Mouse (Mus musculus): ENCODE data around the gene Spert.

Spert gene

DNA sequence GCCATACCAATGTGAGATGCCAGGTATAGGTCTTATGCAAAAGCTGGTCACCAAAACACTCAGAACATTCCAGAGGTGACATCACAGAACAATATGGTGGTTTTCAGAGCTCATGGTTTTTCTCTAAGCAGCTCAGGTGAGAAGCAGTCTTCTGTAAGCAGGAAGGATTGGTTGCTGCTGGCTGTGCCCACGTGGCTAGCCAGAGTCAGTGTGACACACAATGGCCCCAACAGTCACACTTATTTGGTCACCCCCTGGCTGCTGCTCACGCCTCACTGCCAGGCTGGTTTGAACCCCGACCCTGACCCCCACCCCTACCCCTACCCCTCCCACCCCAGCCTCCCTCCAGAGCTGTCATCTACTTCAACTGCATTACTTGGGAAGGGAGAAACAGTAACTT is at the start of gene Spert:
TSS of gene Spert (minus strand) at position 139 of the 400 bp plus-strand sequence.
- in situ Hi-C loops (cut with MboI; ENCODE audit: low pct_unique_long_range_greater_than_20kb in 1 of 2, low sequenced_read_pairs in 2 of 2, unreplicated experiment in 1 of 2) = no loop called here

DNA sequence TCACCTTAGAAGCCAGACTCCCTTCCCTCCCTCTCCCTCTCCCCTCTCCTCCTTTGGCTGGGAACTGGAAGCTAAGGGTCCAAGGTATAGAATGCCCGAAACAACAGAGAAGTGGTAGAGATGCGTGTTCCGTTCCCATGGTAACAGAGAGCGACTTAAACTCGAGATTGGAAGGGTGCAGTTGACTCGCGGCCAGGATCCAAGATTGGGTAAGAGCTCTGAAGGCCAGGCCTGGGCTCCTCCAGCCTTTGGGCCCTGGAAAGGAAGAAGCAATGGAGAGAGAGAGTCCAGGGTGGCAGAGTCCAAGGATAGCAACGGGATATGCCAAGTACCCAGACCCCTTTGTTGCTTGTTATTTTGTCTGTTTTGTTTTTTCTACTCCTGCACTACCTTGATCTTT is 49.2 kb upstream of the Spert start, which contains the start of gene Erich6b:
TSS of gene Erich6b (plus strand) at position 180 of the 400 bp plus-strand sequence.
- in situ Hi-C loops (cut with MboI; ENCODE audit: low pct_unique_long_range_greater_than_20kb in 1 of 2, low sequenced_read_pairs in 2 of 2, unreplicated experiment in 1 of 2) = no loop called here

DNA sequence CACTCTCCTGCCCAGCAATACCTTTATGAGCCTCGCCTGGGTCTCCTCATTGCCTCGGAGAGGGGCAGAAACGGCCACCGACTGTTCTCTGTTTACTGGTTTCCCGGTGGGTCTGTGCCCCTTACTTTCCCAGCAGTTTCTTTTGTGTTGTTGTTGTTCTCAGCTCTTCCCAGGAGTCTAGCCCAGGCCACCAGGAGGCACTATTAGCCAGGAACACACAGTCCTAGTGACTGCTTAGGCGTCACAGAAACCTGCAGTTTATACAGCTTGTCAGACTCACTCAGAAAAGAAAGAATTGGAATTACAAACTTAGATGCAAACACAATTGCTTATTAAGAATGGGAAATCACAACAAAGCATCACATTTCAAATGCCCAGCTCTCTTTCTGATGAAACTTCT is 48.5 kb upstream of the Spert start:
- in situ Hi-C loops (cut with MboI; ENCODE audit: low pct_unique_long_range_greater_than_20kb in 1 of 2, low sequenced_read_pairs in 2 of 2, unreplicated experiment in 1 of 2) = no loop called here

DNA sequence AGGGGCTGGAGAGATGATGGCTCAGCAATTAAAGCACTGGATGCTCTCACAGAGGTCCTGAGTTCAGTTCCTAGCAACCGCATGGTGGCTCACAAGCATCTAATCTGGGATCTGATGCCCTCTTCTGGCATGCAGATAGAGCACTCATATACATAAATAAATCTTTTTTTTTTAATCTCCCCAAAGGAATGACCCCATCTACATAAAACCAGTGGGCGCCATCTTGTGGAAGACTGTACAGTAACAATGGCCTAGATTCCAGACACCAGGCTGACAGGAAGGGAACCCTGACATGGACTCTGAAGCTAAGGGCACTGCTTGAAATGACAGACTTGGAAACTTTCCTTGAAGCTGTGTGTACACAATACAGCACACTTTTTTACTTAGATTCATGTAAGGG is 47.9 kb upstream of the Spert start:
- in situ Hi-C loops (cut with MboI; ENCODE audit: low pct_unique_long_range_greater_than_20kb in 1 of 2, low sequenced_read_pairs in 2 of 2, unreplicated experiment in 1 of 2) = no loop called here

DNA sequence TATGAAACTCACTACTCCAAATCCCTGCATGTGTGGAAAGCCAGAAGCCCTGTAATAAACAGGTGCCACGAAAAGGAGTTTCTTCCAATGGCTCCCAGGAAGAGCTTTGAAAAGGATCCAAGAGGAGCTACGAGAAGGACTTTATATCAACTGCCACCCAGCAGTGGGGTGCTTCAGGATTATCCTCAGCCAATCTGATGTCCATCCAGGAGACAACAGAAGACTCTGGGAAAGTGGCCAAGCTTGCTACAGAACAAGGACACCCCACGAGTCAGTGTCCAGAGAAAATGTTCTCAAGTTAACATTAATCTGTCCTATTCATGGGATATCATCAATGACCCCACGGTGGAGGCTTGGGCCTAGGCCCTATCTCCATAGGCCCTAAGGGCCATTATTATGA is 44.7 kb upstream of the Spert start:
- in situ Hi-C loops (cut with MboI; ENCODE audit: low pct_unique_long_range_greater_than_20kb in 1 of 2, low sequenced_read_pairs in 2 of 2, unreplicated experiment in 1 of 2) = no loop called here

DNA sequence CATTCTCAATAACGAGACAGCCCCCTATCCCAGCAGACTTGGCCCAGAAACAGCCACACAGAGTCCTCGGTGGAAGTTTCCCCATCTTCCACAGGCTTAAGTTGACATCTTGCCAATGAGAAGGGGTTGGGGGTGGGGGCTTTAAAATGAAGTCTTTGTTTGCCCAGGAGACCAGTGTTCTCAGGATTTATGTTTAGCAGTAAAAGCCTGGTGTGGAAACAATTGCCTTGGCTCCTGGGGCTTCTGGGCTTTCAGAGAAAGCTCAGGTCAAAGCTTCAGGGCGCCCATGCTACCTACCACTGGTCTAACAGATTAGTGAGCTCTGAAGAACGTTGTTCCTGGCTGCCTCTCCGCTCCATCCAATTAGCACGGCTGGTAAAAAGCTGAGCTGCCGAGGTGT is 43.2 kb upstream of the Spert start:
- in situ Hi-C loops (cut with MboI; ENCODE audit: low pct_unique_long_range_greater_than_20kb in 1 of 2, low sequenced_read_pairs in 2 of 2, unreplicated experiment in 1 of 2) = no loop called here

DNA sequence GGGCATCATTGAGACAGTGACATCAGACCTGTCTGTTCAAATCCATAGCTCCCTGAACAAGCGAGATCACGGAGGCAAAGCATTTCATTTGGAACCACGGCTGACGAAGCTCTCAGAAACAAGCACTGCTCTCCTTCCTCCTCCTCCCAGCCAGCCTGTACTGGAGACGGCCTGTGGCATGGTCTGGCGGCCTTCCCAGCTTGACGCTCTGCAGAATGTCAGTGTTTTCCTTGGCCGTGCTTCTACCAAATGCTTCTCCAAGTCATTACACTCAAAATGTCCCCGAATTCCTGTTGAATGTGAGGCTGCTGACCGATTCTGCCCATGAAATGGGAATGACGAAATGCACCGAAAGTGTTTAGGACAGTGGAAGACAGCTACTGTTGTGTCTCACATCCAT is 42.4 kb upstream of the Spert start:
- in situ Hi-C loops (cut with MboI; ENCODE audit: low pct_unique_long_range_greater_than_20kb in 1 of 2, low sequenced_read_pairs in 2 of 2, unreplicated experiment in 1 of 2) = no loop called here

DNA sequence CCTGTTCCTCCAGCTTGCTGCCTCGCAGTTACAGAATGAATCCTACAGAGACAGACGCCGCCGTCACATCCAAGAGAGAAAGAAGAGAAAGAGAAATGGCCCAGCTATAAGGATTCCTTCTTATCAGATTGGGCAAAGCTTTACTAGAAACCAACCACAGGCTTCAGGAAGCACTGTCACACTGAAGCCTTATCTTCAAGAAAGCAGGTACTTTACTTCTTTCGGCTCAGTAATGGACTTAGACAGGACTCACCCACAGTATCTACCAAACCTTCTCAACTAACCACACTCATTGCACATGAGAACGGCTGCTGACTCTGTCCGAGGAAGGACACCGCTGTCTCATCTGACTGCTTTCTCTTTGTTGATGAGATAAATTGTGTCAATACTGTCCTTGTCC is 36.0 kb upstream of the Spert start:
- in situ Hi-C loops (cut with MboI; ENCODE audit: low pct_unique_long_range_greater_than_20kb in 1 of 2, low sequenced_read_pairs in 2 of 2, unreplicated experiment in 1 of 2) = no loop called here

DNA sequence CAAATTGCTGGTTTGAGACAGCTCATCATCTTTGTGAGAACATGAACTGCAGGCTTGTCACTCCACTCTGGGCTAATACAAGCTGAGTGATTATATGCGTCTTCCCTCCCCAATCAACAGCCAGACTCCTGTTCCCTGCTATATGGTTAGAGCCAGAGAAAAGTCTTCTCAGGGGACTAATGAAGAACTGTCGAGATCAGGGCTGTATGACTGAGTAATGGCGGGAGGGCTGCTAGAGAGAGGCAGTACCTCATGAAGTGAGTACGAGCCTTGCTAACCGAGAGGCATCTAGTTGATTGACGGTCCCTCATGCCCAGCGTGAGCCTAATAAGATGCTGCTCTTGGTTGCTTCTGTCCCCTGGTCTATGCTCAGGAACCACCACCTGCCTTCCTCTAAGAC is 30.1 kb upstream of the Spert start:
- in situ Hi-C loops (cut with MboI; ENCODE audit: low pct_unique_long_range_greater_than_20kb in 1 of 2, low sequenced_read_pairs in 2 of 2, unreplicated experiment in 1 of 2) = no loop called here

DNA sequence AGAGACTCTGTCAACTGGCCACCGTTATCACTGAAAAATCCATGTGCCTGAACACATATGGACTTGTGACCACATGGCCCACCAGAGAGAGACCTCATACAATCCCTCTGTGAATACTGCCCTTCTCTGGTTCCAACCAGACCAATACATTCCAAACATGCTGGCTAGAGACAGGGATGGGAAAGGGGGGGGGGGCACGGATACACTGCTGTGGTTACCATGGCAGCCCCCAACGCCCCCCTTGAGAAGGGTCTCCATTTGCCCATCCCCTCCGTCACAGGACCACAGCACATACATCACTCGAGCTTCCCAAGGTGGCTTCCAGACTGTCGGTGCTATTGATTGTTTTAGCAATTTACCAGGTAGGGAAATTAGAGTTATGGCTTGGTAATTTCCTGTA is 23.5 kb upstream of the Spert start:
- in situ Hi-C loops (cut with MboI; ENCODE audit: low pct_unique_long_range_greater_than_20kb in 1 of 2, low sequenced_read_pairs in 2 of 2, unreplicated experiment in 1 of 2) = no loop called here

DNA sequence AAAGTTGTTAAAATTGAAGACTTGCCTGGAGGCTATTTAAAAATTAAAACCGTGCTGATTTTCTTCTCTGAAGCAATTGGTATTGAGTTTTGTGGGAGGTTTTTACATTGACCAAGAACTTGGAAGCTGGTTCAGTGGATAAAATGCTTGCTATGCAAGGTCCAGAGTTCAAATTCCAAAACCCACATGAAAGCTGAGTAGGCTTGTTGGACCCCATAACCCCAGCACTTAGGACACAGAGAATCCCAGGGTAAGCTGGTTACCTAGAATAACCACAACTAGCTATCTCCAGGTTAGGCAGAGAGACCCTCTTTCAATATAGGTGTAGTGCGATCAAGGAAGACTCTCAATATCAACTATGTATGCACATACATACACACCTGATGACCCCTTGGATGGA is 16.3 kb upstream of the Spert start:
- in situ Hi-C loops (cut with MboI; ENCODE audit: low pct_unique_long_range_greater_than_20kb in 1 of 2, low sequenced_read_pairs in 2 of 2, unreplicated experiment in 1 of 2) = no loop called here

DNA sequence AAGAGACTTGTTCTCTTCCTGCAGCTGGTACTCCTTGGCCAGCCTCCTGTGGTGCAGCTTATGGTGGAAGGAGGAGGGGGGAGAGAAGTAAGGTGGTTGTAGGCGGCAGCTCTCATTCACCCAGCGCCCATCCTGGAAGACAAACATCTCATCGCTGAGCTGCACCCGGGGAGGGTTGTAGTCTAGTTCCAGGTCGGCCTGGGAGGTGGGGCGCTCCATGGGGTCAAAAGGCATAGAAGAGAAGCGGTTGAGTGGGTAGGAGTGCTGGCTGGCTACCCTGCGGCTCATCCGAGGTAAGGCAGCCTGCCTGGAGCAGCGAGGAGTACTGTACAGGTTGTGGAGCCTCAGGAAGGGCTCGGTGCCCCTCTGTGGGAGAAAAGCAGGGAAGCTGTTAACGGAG is 9.0 kb downstream of the Spert start:
- in situ Hi-C loops (cut with MboI; ENCODE audit: low pct_unique_long_range_greater_than_20kb in 1 of 2, low sequenced_read_pairs in 2 of 2, unreplicated experiment in 1 of 2) = no loop called here

DNA sequence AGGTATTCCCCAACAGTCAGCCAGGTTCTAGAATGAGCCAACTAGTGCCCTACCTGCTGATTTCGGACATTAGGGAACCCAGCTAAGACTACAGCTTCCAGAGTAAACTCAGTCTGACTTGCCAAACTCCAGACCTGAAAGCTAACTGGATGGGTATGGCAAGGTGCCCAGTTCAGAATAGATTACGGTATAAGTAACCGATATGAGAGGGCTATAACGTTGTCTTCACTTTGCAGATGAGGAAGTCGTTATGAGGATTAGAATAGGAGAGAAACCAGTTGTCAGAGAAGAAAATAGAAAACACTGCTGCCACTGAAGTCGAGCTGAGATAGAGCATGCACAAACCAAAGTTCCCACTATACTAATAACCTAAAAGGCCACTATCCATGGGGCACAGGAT is 13.9 kb downstream of the Spert start:
- in situ Hi-C loops (cut with MboI; ENCODE audit: low pct_unique_long_range_greater_than_20kb in 1 of 2, low sequenced_read_pairs in 2 of 2, unreplicated experiment in 1 of 2) = no loop called here

DNA sequence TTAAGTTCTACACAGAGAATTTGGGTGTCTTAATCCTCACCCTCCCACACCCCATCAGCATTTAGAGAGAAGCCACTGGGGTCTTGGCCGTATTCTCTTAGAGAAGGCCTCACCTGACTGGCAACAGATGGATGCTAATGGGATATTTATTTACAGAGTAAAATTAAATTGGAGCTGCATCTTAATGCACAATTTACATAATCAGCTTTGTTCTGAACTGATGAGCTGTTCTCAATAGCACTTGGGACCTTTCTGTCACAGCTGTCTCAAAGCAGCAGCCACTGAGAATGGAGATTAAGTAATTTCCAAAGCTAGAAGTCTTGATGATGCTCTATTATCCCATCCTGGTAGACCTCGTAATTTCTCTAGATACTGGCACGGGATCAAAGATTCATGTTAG is 26.6 kb downstream of the Spert start:
- in situ Hi-C loops (cut with MboI; ENCODE audit: low pct_unique_long_range_greater_than_20kb in 1 of 2, low sequenced_read_pairs in 2 of 2, unreplicated experiment in 1 of 2) = no loop called here

DNA sequence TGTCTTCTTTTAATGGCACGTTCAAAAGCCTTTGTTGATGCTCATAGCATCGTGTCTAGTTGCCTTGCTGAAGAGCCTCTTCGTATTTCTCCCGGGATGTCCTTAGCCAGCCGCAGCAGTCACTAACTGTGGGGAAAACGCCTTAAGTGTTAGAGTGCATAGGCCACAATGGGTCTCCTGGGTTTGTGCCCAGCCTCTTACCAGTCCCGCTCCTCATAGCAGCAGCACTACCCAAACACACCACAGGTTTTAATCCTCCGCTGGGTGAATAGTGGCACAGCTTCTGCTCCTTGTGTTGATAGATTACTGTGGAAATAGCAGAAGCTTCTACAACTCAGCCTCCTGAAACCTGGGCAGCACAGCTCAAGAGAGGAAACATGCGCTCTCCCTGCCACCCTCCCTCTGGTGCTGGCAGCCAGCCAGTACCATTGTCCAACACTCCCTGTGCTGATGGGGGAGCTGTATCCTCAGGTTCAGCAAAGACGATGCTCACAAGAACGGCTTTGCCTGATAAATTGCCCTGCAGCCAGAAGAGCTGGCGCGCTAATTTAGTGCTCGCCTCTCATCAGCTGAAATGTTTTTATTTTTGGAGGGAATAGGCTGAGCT is 27.3 kb downstream of the Spert start:
- in situ Hi-C loops (cut with MboI; ENCODE audit: low pct_unique_long_range_greater_than_20kb in 1 of 2, low sequenced_read_pairs in 2 of 2, unreplicated experiment in 1 of 2) = no loop called here

DNA sequence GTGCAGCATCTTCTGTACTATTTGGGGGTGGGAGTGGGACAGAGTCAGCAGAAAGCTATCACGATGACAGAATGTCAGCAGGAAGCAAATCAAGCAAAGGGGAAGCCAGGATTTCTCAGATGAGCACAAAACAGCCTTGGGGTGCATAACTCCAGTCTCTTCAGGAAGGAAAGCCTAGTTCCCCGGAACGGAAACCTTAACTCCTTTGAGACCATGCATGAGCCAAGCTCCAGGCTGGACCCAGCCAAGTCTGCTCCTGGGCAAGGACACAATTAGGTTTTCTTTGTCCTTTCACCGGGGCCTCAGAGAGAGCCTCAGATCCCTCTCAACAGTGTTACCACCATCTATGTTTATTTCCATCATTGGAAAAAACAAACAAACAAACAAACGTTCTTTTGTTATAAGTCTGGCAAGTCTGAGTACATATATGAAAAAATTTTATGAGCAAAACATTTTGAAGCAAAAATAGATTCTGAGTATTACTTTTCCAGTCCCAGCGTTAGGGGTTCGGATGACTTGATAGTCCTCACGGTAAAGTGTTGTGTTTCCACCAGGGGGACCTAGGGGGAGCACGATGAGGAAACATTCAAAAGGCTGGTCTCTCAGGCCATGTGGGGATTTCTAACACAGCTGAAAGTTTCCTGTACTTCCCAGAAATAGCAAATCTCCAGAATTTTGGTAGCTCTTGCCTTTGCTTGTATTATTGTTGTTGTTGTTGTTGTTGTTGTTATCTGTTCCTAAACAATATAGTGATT is 31.2 kb downstream of the Spert start:
- in situ Hi-C loops (cut with MboI; ENCODE audit: low pct_unique_long_range_greater_than_20kb in 1 of 2, low sequenced_read_pairs in 2 of 2, unreplicated experiment in 1 of 2) = no loop called here

DNA sequence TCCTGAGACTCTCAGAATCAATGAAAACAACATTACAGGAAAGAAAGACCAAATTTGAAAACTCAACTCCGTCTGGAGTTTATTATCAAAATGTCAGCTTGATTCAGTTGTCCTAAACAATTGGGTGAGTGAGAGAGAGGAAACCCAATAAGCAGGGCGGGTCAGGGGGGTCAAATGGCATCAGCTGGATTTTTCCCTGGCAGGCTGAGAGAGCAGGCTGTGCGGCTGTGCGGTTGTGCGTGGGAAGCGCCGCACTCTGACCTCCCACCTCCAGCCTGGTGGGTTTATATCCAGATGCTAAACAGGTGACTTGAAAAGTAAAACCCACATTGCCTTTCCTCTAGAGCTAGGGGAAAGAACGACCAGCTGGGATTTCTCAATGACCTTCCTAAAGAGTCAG is 51.2 kb downstream of the Spert start:
- in situ Hi-C loops (cut with MboI; ENCODE audit: low pct_unique_long_range_greater_than_20kb in 1 of 2, low sequenced_read_pairs in 2 of 2, unreplicated experiment in 1 of 2) = no loop called here

DNA sequence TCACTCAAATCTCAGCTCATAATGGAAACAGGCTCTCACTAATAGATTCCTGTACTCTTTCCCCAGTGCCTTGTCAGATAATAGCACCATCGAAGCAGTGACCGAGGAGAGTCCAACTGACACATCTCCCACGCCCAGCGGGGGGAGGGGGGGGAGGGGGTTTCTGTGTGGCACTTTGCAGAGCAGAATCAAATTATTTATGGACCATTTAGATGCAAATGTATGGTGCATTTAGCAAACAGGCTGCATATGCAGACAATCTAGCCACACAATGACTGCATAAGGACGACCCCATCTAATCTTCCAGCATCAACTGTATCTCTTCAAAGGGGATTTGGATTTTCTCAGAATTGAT is 51.9 kb downstream of the Spert start:
- in situ Hi-C loops (cut with MboI; ENCODE audit: low pct_unique_long_range_greater_than_20kb in 1 of 2, low sequenced_read_pairs in 2 of 2, unreplicated experiment in 1 of 2) = no loop called here

DNA sequence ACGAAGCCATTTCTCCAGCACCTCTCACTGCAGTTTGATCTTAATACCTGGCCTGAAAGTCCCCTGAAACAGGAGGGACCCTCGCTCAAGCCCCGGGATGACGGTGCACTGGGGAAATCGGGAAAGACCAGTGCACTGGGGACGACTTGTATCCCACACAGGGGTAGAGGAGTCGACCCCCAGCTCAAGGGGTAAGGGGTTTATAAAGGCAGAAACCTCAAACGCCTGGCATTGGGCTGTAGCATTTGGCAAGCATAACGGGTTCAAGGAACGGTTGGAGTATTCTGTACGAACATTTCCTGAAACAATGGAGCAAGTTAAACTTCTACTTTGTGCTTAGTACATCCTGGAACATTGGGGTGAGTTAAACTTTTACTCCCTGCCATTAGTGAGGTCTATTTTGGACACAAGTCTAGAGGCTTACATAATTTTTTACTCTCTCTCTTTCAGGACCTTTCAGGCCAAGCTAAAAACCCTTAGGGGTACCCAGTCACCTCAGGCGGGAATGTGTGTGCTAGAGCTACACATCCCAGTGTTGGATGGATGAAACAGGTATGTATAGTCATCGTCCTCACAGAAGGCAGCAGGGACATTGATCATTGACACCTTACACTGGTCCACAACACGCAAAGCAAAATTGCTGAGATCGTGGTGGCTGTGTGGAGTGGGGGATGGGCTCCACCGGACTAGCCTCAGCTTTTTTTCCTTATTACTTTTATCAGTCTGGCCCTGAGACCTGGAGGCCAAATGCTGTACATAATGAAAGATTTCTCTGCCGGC is 52.5 kb downstream of the Spert start:
- in situ Hi-C loops (cut with MboI; ENCODE audit: low pct_unique_long_range_greater_than_20kb in 1 of 2, low sequenced_read_pairs in 2 of 2, unreplicated experiment in 1 of 2) = no loop called here

DNA sequence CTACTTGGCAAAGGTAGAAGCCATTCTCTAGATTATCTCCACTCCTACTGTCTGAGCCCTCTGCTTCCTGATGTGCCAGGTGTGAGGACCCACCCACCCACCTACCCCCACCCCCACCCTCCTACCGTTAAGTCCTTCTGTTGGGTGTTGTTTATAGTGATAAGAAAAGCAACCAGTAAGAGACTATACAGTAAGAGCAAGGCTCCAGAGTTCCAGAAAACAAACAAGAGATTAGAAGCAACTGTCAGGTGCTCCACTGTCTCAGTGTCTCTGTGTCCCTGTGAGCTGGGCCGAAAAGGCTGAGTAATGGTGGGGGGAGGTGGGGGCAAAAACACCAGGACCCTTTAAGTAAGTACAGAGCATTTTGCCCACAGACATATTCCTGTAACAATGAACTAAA is 53.7 kb downstream of the Spert start:
- in situ Hi-C loops (cut with MboI; ENCODE audit: low pct_unique_long_range_greater_than_20kb in 1 of 2, low sequenced_read_pairs in 2 of 2, unreplicated experiment in 1 of 2) = no loop called here
